Mouse (Mus musculus) common myeloid progenitor, adult 5-6 weeks (primary cell): ENCODE data around the gene Cryz. TPM values are rescaled to one million over a fixed set of nuclear protein-coding genes. Genes with fewer than 3 reads are reported as not detected.
A peak's percentile ranks its signal among the peaks of the same experiment; 100 is the strongest.
"Not testable (repeated sequence)": the region's sequence is repeated elsewhere in the genome, so short reads cannot be mapped to it uniquely, and the experiment has no call there.

ENCODE experiments used
- ATAC-seq: replicated peaks from 2 replicates; pipeline ENCODE4 v1.8.0; 2016; ENCODE audit warnings: low read depth, mild to moderate bottlenecking, moderate TSS enrichment, inconsistent platforms; ENCODE audit not compliant: poor library complexity, severe bottlenecking
- total RNA-seq: library from RNA; stranded (forward); fragments of 200-1000, 187-1606 nt; gene quantifications from 2 replicates; pipeline ENCODE4 v1.2.3, GENCODE M21; 2017

Gene Cryz
- total RNA-seq, 1 experiment from 2014 or later = 5.1 TPM

DNA sequence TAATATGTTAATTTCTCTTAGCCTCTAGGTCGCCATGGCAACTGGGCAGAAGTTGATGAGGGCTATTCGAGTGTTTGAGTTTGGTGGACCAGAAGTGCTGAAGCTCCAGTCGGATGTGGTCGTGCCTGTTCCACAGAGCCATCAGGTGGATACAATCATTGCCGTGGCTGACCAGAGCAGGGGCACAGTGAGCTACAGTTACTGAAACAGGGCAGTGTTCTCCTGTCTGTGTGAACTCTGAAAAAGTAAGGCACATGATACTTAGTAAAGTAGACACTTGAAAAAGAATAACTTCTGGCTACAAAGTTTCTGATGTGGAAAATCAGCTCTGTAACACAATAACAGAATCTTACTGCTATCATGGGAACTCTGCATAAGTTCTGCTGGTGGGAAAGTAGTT is 8.4 kb downstream of the Cryz start:
- no peak for ATAC-seq

GRCm38 (mm10) chr3:154607896-154608295 is 11.4 kb downstream of the Cryz start:
- no peak for ATAC-seq

DNA sequence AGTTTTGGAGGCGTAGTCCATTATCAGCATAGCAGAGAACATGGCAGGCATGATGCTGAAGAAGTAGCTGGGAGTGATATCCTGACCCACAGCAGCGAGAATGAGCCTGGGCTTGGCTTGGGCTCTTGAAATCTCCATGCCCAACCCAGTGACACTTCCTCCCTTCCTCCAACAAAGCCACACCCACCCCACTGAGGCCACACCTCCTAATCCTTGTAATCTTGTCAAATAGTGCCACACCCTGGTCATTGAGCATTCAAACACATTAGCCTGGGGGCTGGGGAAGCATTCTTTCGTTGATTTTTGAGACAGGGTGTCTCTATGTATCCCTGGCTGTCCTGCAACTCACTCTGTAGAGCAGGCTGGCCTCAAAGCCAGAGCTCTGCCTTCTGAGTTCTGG is 15.4 kb downstream of the Cryz start:
- no peak for ATAC-seq

DNA sequence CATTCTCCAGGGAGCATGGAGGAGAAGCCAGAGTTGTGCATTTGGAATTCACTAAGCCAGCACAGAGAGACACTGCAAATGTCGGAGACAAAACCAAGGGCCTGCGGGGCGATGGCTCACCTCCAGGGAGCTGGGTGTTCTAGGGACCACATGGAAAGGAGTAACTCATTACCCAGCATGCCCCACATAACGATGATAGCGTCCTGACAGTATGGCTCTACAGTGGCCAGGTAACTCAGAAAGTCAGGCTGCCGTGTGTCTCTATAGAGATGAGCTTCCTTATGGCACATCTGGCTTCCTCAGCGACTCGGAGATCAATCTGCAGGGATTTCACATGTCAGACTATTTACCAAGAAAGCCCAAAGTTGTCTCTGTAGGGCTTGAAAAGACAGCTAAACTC is 18.3 kb downstream of the Cryz start:
- ATAC-seq = no peak

- no peak for ATAC-seq
Observed at GRCm38 (mm10) chr3:154615304-154615703, 18.8 kb downstream of the Cryz start.

DNA sequence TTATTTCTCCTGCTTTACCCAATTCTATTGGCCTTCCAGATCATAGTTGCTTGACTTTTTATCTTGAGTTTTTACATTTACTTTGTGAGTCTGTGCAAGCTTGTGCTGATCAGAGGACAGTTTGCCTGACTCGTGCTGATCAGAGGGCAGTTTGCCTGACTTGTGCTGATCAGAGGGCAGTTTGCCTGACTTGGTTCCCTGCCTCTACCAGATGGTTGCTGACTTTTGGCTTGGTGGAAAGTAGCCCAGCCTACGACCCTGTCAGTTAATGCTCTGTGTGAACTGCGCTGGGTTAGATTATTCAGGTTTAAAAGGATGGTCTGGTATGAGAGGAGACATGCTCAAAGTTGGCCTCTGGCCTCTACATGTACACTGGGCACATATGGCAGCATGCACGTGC is 19.6 kb downstream of the Cryz start:
- ATAC-seq = no peak

DNA sequence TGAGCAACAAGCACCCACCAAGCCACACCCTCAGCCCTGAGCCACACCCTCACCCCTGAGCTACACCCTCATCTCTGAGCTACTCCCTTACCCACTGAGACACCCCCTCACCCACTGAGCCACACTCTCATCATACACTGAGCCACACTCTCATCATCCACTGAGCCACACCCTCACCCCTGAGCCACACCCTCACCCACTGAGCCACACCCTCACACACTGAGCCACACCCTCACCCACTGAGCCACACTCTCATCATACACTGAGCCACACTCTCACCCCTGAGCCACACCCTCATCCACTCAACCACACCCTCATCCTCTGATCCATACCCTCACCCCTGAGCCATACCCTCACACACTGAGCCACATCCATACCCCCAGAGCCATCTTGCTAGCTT is 31.8 kb downstream of the Cryz start:
- peak; percentile 42; the same call in 1 of the 2 replicates for ATAC-seq

DNA sequence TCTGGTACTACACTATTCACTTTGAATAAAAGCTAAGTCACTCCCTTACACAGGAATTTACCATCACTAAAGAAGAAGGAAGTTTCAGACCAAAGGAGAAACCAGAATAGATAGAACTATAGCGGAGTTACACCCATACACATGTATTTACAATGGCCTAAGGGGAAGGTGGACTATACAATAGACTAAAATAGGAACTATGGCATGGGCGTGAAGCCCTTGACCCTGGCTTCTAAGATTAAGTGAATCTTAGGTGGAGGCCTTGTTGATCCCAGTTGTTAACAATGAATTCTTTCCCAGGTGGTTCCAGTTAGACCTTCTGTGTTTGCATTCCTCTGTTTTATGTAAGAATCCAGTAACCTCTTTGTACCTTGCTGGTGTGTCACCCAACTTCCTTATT is 34.8 kb downstream of the Cryz start:
- not testable (repeated sequence) for ATAC-seq

DNA sequence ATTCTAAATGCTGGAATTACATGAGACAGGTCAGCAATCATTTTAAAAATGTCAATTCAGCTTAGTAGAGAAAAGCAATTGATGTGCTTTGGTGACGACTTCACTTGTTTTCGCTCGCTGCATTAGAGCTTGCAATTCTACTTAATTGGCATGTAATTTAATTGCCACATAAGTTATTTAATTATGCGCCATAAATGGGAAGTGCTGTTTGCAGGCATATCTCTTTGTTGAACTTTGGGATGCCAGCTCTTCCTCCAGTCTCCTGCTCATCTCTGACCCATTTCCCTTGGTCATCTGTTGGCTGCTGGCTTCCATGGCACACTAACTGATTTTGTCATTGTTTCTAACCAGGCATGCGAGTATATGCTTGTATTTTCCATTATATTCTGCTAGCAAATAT is 36.6 kb downstream of the Cryz start:
- no peak for ATAC-seq

DNA sequence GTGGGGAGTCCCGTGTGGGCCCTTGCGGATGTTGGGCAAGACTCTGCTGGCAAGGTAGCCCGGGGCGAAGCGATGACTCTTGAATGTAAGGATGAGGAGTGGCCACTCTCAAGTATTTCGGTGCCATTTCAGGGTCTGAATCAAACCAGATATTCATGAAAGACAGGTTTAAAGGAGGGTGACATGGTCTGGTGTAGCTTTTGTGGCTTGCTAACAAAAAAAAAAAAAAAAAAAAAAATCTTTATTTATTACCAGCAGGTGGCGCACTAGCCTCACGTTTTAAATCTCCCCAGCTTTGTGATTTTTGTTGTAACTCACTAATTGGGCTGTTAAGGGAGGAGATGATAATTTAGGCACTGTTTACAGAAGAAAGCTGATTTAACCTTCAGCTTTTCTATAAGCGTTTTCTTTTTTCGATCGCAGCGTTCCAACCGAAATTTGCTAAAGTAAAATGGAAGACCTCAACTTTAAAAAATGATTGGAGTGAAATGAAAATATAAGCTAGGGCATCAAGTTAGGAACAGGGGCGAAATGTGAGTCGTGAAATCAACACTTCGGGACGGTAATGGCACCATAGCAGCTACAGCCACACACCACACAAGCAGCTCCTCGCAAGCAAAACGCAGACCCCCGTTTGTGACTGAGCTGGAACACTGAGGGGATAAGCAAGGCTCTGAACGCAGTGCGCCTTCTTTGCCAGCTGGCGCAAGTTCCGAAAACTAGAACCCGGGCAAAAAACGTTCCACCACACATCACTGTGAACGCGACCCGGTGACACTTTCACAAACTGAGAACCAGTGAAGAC is 50.3 kb downstream of the Cryz start:
- ATAC-seq = peak; percentile 83; the same call in 1 of the 2 replicates

GRCm38 (mm10) chr3:154647443-154647780 is 50.9 kb downstream of the Cryz start:
- ATAC-seq = peak; percentile 32; the same call in 1 of the 2 replicates

GRCm38 (mm10) chr3:154649411-154650285 is 53.1 kb downstream of the Cryz start:
- no peak for ATAC-seq

GRCm38 (mm10) chr3:154651192-154651821 is 54.8 kb downstream of the Cryz start:
- ATAC-seq = no peak

DNA sequence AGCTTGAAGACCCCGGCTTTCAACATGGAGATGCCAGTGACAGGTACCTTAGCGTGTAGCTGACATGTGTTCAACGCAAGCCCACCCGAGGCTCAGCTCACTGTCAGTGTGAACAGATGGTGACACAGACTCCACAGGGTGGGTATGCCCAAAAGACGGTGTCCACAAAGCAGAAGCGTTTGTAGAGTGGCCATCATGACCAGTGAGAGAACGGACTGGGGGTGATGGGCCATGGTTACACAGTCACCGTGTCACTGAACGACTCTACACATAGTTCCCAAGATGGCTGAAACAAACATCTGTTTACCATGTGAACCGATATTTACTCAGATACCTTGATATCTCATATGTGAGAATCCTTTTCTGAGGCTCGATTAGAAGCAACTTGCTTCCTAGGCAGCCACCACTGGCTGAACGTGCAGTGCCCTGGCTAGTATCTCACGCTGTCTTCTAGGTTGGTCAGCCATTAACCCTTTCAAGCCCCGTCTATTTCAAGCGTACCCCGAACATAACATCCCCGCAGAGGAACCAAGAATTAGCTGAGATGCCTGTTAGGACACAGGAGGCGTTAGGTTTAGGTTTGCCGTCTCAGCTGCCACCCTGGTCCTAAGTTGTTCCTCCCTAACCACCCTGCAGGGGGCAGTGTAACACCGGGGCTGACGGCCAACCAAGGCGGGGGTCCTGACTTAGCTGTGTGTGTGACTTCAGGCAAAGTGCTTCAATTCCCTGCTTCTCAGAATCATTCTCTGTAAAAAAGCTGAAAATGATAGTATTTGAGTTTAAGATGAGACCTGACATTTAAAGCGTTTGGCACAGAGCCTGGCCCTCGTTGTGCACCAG is 56.3 kb downstream of the Cryz start:
- peak; percentile 73 for ATAC-seq

- ATAC-seq = no peak
Observed at GRCm38 (mm10) chr3:154653454-154653853, 56.9 kb downstream of the Cryz start.

- no peak for ATAC-seq
Observed at GRCm38 (mm10) chr3:154654284-154654683, 57.8 kb downstream of the Cryz start.

DNA sequence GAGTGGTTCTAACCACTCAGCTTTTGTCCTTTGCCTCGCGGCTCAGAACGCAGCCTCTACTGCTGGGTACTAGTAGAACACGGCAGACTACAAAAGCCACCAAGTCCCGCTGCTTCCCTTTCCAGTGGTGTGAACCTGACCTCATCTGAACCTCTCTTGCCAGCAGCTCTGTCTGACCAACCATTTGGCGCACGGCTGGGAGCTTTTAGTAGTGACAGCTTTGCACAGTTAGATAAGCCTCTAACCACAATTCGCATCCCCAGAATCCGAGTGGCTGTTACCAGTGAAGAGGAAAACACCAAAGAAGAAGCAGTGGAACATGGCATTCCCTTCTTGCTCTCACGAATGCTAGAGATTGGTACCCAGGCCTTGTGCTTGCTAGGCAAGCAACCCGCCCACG is 58.4 kb downstream of the Cryz start:
- ATAC-seq = no peak

DNA sequence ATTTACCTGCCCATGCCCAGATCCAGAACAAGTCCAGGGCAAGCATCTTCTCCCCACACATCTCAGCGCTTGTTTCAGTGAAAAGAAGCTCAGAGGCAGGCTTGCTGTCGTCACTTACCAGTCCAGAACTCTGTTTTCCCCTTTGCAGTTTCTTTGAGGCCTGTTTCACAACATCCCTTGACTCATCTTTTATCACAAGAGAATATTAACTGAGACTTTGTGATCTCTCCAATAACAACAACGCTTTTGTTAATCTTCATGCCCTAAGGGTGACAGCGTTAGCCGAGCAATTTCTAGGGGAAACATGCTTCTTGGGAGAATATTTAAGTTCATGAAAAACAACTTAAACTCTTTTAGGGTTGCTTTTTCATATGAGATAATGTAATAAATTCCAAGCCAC is 59.2 kb downstream of the Cryz start:
- ATAC-seq = no peak

DNA sequence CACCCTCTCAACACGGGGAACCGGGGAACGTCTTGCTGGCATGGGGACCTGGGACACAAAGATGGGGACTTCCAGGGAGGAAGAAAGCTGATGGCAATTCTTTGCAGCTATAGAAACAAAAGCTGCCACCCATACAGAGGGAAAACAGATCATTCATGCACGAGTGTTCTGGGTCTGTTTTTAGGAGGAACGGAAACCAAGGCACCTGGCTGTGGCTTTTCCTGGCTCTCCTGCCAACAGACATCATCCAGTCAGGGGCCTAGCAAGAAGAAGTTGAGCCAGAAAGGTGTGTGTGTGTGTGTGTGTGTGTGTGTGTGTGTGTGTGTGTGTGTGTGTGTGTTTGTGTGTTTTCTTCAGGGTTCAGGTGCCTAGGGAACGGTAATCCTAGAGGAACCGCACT is 67.0 kb downstream of the Cryz start, which contains the start of gene Erich3:
Gene Erich3, plus strand, starts transcription at position 315 of the 400 bp plus-strand sequence.
- ATAC-seq = no peak
